Mouse (Mus musculus): Measurements from ENCODE around the gene Trim71.

DNA sequence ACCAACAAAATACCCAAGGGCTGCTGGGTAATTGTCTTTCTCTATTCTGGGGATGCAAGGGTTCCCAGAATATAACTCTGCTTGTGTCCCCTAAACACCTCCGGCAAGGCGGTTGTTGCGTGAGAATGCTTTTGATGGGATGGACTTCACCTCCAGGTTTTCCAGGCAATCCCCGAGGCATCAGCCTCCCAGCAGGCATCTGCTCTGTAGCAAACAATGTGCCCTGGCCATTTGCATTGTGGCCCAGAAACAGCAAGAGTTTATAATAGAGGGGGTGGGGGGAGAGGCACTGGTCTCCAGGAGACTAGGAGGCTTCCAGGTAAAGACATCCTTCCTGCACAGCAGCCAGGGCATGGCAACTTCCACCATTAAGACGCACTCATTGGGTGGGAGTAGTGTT is 15.1 kb downstream of the Trim71 start:
- TF ChIP-seq CTCF (IDR thresholded peaks at IDR 0.05; ENCODE audit: low read depth, low read length) (no peak), POLR2A (IDR thresholded peaks at IDR 0.05; ENCODE audit: extremely low read depth, insufficient read depth, low read length) (no peak)
